Mouse (Mus musculus): Measurements from ENCODE around the gene Pnp. TPM values are rescaled to one million over a fixed set of nuclear protein-coding genes. Genes with fewer than 3 reads are reported as not detected.
"Not testable (repeated sequence)": the region's sequence is repeated elsewhere in the genome, so short reads cannot be mapped to it uniquely, and the experiment has no call there.

Pnp gene
- polyA plus RNA-seq, 1 experiment from 2014 or later = 24.9 TPM

GRCm38 (mm10) chr14:50905327-50905726, 25.6 kb upstream of the Pnp start:
- H3K4me1 ChIP-seq (replicated peaks); H3K9ac ChIP-seq; H3K36me3 ChIP-seq; H3K4me3 ChIP-seq; H3K9me3 ChIP-seq; H3K27ac ChIP-seq; ATAC-seq (ENCODE audit: low FRiP score); H3K4me2 ChIP-seq; H3K27me3 ChIP-seq: not testable (repeated sequence)

GRCm38 (mm10) chr14:50908126-50908525, 22.8 kb upstream of the Pnp start:
- no peaks in the 10 kb centered on the region for H3K27me3 ChIP-seq
- WGBS = 87% methylated on average over 4 of the region's 4 CpGs
- H3K4me1 ChIP-seq (replicated peaks) = peaks cover 8% of the 10 kb centered on the region; the same call in 1 of the 2 replicates
- no peak for ATAC-seq (ENCODE audit: low FRiP score)
- H3K36me3 ChIP-seq = peaks cover 18% of the 10 kb centered on the region
- H3K4me3 ChIP-seq = no peak overlapping the region
- H3K4me2 ChIP-seq = no peak overlapping the region
- H3K9me3 ChIP-seq = no peaks in the 10 kb centered on the region
- H3K9ac ChIP-seq = no peak overlapping the region
- no peak overlapping the region for H3K27ac ChIP-seq

- Histone ChIP-seq H3K36me3 (peaks cover 48% of the 10 kb centered on the region), H3K4me3 (no peak overlapping the region), H3K27ac (no peak overlapping the region), H3K9ac (no peak overlapping the region), H3K27me3 (no peaks in the 10 kb centered on the region), H3K4me1 (replicated peaks) (no peaks in the 10 kb centered on the region), H3K9me3 (no peaks in the 10 kb centered on the region), H3K4me2 (no peak overlapping the region)
- ATAC-seq (ENCODE audit: low FRiP score) = no peak
- 64% methylated on average over 3 of the region's 3 CpGs for WGBS
Observed at GRCm38 (mm10) chr14:50911356-50911755, 19.5 kb upstream of the Pnp start.

- not testable (repeated sequence) for H3K27ac ChIP-seq; ATAC-seq (ENCODE audit: low FRiP score); H3K27me3 ChIP-seq; H3K9me3 ChIP-seq
- WGBS = 86% methylated on average over 1 of the region's 1 CpGs
- H3K4me3 ChIP-seq = peak overlapping the region; percentile 69
- peak overlapping the region; percentile 83 for H3K4me2 ChIP-seq
- H3K9ac ChIP-seq = peak overlapping the region; percentile 84
- peaks cover 29% of the 10 kb centered on the region for H3K36me3 ChIP-seq
- peaks cover 35% of the 10 kb centered on the region for H3K4me1 ChIP-seq (replicated peaks)
Observed at GRCm38 (mm10) chr14:50923437-50923836, 7.4 kb upstream of the Pnp start.

GRCm38 (mm10) chr14:50924281-50925064, 6.4 kb upstream of the Pnp start, which contains the start of the genes Osgep and Apex1:
Gene Osgep (minus strand): TSS chr14:50924893.
Gene Apex1 (plus strand): TSS chr14:50924968.
- H3K9ac ChIP-seq = peak within 1 kb of the TSS; percentile 84
- no peaks in the 10 kb centered on the region for H3K9me3 ChIP-seq
- no peaks in the 10 kb centered on the region for H3K27me3 ChIP-seq
- peak within 1 kb of the TSS; percentile 88 for H3K27ac ChIP-seq
- H3K4me1 ChIP-seq (replicated peaks) = peaks cover 45% of the 10 kb centered on the region
- peak within 1 kb of the TSS; percentile 83 for H3K4me2 ChIP-seq
- peaks cover 33% of the 10 kb centered on the region for H3K36me3 ChIP-seq
- ATAC-seq (ENCODE audit: low FRiP score) = peak; percentile 96
- WGBS = under 1% methylated on average over 57 of the region's 57 CpGs
- H3K4me3 ChIP-seq = peak within 1 kb of the TSS; percentile 69

- H3K9ac ChIP-seq = peak overlapping the region; percentile 84
- H3K27me3 ChIP-seq = no peaks in the 10 kb centered on the region
- 2% methylated on average over 38 of the region's 38 CpGs for WGBS
- peak overlapping the region; percentile 83 for H3K4me2 ChIP-seq
- H3K4me3 ChIP-seq = peak overlapping the region; percentile 69
- peak; percentile 69 for ATAC-seq (ENCODE audit: low FRiP score)
- H3K27ac ChIP-seq = peak overlapping the region; percentile 88
- H3K36me3 ChIP-seq = peaks cover 33% of the 10 kb centered on the region
- no peaks in the 10 kb centered on the region for H3K9me3 ChIP-seq
- H3K4me1 ChIP-seq (replicated peaks) = peaks cover 53% of the 10 kb centered on the region
Observed at GRCm38 (mm10) chr14:50925111-50925920, 5.6 kb upstream of the Pnp start.

GRCm38 (mm10) chr14:50927366-50927765, 3.5 kb upstream of the Pnp start:
- Histone ChIP-seq H3K9me3 (no peaks in the 10 kb centered on the region), H3K4me3 (no peak overlapping the region), H3K4me1 (replicated peaks) (peaks cover 59% of the 10 kb centered on the region), H3K4me2 (no peak overlapping the region), H3K36me3 (peaks cover 33% of the 10 kb centered on the region), H3K27ac (no peak overlapping the region), H3K27me3 (no peaks in the 10 kb centered on the region), H3K9ac (peak overlapping the region; percentile 19; the same call in 1 of the 2 replicates)
- ATAC-seq (ENCODE audit: low FRiP score) = no peak
- WGBS = 66% methylated on average over 3 of the region's 3 CpGs

GRCm38 (mm10) chr14:50929951-50930350, 931 bp upstream of the Pnp start:
- H3K4me3 ChIP-seq = peak overlapping the region; percentile 93
- ATAC-seq (ENCODE audit: low FRiP score) = no peak
- H3K27me3 ChIP-seq = no peaks in the 10 kb centered on the region
- peak overlapping the region; percentile 92 for H3K4me2 ChIP-seq
- peak overlapping the region; percentile 91 for H3K27ac ChIP-seq
- H3K36me3 ChIP-seq = peaks cover 33% of the 10 kb centered on the region
- H3K9ac ChIP-seq = peak overlapping the region; percentile 99
- 18% methylated on average over 10 of the region's 10 CpGs for WGBS
- H3K9me3 ChIP-seq = no peaks in the 10 kb centered on the region
- peaks cover 50% of the 10 kb centered on the region for H3K4me1 ChIP-seq (replicated peaks)

- ATAC-seq (ENCODE audit: low FRiP score) = peak; percentile 62
- Histone ChIP-seq H3K4me1 (replicated peaks) (peaks cover 50% of the 10 kb centered on the region), H3K27me3 (no peaks in the 10 kb centered on the region), H3K9ac (peak overlapping the region; percentile 99), H3K27ac (peak overlapping the region; percentile 91), H3K9me3 (no peaks in the 10 kb centered on the region), H3K36me3 (peaks cover 33% of the 10 kb centered on the region), H3K4me3 (peak overlapping the region; percentile 93), H3K4me2 (peak overlapping the region; percentile 92)
- under 1% methylated on average over 38 of the region's 38 CpGs for WGBS
Observed at GRCm38 (mm10) chr14:50930377-50930753, 517 bp upstream of the Pnp start.

GRCm38 (mm10) chr14:50931493-50932020, 675 bp downstream of the Pnp start:
- H3K27me3 ChIP-seq = no peaks in the 10 kb centered on the region
- peak overlapping the region; percentile 90 for H3K27ac ChIP-seq
- ATAC-seq (ENCODE audit: low FRiP score) = no peak
- H3K36me3 ChIP-seq = peaks cover 28% of the 10 kb centered on the region
- H3K4me1 ChIP-seq (replicated peaks) = peaks cover 38% of the 10 kb centered on the region
- WGBS = 8% methylated on average over 12 of the region's 12 CpGs
- H3K4me2 ChIP-seq = peak overlapping the region; percentile 59
- H3K9me3 ChIP-seq = no peaks in the 10 kb centered on the region
- H3K9ac ChIP-seq = peak overlapping the region; percentile 63
- peak overlapping the region; percentile 93 for H3K4me3 ChIP-seq

- no peak overlapping the region for H3K4me3 ChIP-seq
- peaks cover 4% of the 10 kb centered on the region for H3K4me1 ChIP-seq (replicated peaks)
- H3K4me2 ChIP-seq = no peak overlapping the region
- no peaks in the 10 kb centered on the region for H3K36me3 ChIP-seq
- H3K9me3 ChIP-seq = no peaks in the 10 kb centered on the region
- ATAC-seq (ENCODE audit: low FRiP score) = no peak
- H3K27ac ChIP-seq = no peak overlapping the region
- no peak overlapping the region for H3K9ac ChIP-seq
- WGBS = 70% methylated on average over 1 of the region's 1 CpGs
- H3K27me3 ChIP-seq = no peaks in the 10 kb centered on the region
Observed at GRCm38 (mm10) chr14:50936649-50937048, 5.8 kb downstream of the Pnp start.

Data from hindbrain, embryonic 13.5 days (tissue).